Mouse (Mus musculus) CH12.LX (cell line): ENCODE measurements around the gene Cnpy3. TPM values are rescaled to one million over a fixed set of nuclear protein-coding genes. Genes with fewer than 3 reads are reported as not detected.

Source experiments
- DNase-seq: peaks from one replicate; pipeline ENCODE4 v3.0.0-alpha.2; 2013; ENCODE audit errors: extremely low read depth
- H3K27ac ChIP-seq: 2 replicates; pipeline ENCODE4 v1.5.1; 2012; ENCODE audit warnings: low read depth, mild to moderate bottlenecking, control low read depth, moderate library complexity; ENCODE audit not compliant: insufficient read depth
- H3K27me3 ChIP-seq: replicated peaks from 2 replicates; pipeline ENCODE3; 2012; ENCODE audit warnings: inconsistent platforms
- H3K36me3 ChIP-seq, 2 experiments: replicated peaks in 1 of 2; 2 replicates each; pipeline versions ENCODE3 to v1.6.1; 2012; ENCODE audit warnings: inconsistent platforms in 1 of 2, low read length in 1 of 2, mild to moderate bottlenecking in 1 of 2, mixed read lengths in 1 of 2, moderate library complexity in 1 of 2; ENCODE audit not compliant: control insufficient read depth in 1 of 2, insufficient read depth in 1 of 2
- H3K4me1 ChIP-seq, 2 experiments: 2 replicates each; pipeline ENCODE4 v1.6.1; 2012; ENCODE audit warnings: inconsistent platforms in 1 of 2, moderate library complexity in 1 of 2; ENCODE audit not compliant: insufficient read depth in 2 of 2, control insufficient read depth in 1 of 2
- H3K4me2 ChIP-seq: 2 replicates; pipeline ENCODE4 v1.6.1; 2012; ENCODE audit warnings: low read depth, mild to moderate bottlenecking, control low read depth; ENCODE audit not compliant: poor library complexity, insufficient read depth, severe bottlenecking
- H3K4me3 ChIP-seq, 3 experiments: fragments of 150-350 bp in 1 of 3; sonication (generic) in 1 of 3; replicated peaks in 1 of 3; 2 replicates each; pipeline versions ENCODE3 to v1.5.1; 2011 to 2012; ENCODE audit warnings: low read depth in 2 of 3, low read length in 2 of 3, mild to moderate bottlenecking in 2 of 3, moderate library complexity in 2 of 3, control low read depth in 1 of 3, improper control_type of control experiment in 1 of 3, inconsistent platforms in 1 of 3, mixed read lengths in 1 of 3; ENCODE audit not compliant: poor library complexity in 1 of 3
- H3K79me2 ChIP-seq: replicated peaks from 2 replicates; pipeline ENCODE4 v1.6.1; 2012; ENCODE audit warnings: mild to moderate bottlenecking, moderate library complexity; ENCODE audit not compliant: control insufficient read depth, poor library complexity, insufficient read depth, severe bottlenecking; ENCODE audit errors: extremely low read depth
- H3K9ac ChIP-seq: 2 replicates; pipeline ENCODE4 v1.6.1; 2012; ENCODE audit warnings: low read depth, mild to moderate bottlenecking, control low read depth, moderate library complexity; ENCODE audit not compliant: insufficient read depth
- H3K9me3 ChIP-seq: replicated peaks from 2 replicates; pipeline ENCODE3; 2012; ENCODE audit warnings: low read length, inconsistent platforms, mixed read lengths
- BHLHE40 ChIP-seq: IDR thresholded peaks from 2 replicates; pipeline ENCODE4 v1.6.1; 2011; ENCODE audit warnings: mild to moderate bottlenecking, low read depth, low read length, improper control_type of control experiment
- CHD1 ChIP-seq: IDR thresholded peaks from 2 replicates; pipeline ENCODE4 v1.6.1; 2012; ENCODE audit warnings: low read depth, low read length, improper control_type of control experiment, inconsistent platforms
- CTCF ChIP-seq, 2 experiments: IDR thresholded peaks in 1 of 2; conservative IDR thresholded peaks in 1 of 2; 2 replicates each; pipeline ENCODE4 v1.5.1; 2011 to 2012; ENCODE audit warnings: low read depth in 2 of 2, low read length in 2 of 2, improper control_type of control experiment in 1 of 2, inconsistent platforms in 1 of 2, mild to moderate bottlenecking in 1 of 2, moderate library complexity in 1 of 2
- ELF1 ChIP-seq: IDR thresholded peaks from 2 replicates; pipeline ENCODE4 v1.6.1; 2014; ENCODE audit warnings: low read depth, mild to moderate bottlenecking, inconsistent platforms, low read length, improper control_type of control experiment
- EP300 ChIP-seq: IDR thresholded peaks from 2 replicates; pipeline ENCODE4 v1.6.1; 2011; ENCODE audit warnings: low read length, improper control_type of control experiment
- ETS1 ChIP-seq: conservative IDR thresholded peaks from 2 replicates; pipeline ENCODE4 v1.6.1; 2012; ENCODE audit warnings: low read depth, mild to moderate bottlenecking, inconsistent platforms, low read length, improper control_type of control experiment, moderate library complexity
- HCFC1 ChIP-seq: IDR thresholded peaks from 2 replicates; pipeline ENCODE4 v1.6.1; 2012; ENCODE audit warnings: low read depth, mild to moderate bottlenecking, inconsistent platforms, low read length, improper control_type of control experiment
- IRF4 ChIP-seq: IDR thresholded peaks from 2 replicates; pipeline ENCODE4 v1.6.1; 2014; ENCODE audit warnings: low read depth, mild to moderate bottlenecking, inconsistent platforms, low read length, improper control_type of control experiment
- JUN ChIP-seq: IDR thresholded peaks from 2 replicates; pipeline ENCODE4 v1.6.1; 2011; ENCODE audit warnings: low read depth, mild to moderate bottlenecking, low read length, improper control_type of control experiment, moderate library complexity; ENCODE audit not compliant: insufficient read depth
- JUND ChIP-seq: conservative IDR thresholded peaks from 2 replicates; pipeline ENCODE4 v1.6.1; 2011; ENCODE audit warnings: low read depth, low read length, improper control_type of control experiment
- MAFK ChIP-seq: IDR thresholded peaks from 2 replicates; pipeline ENCODE4 v1.6.1; 2011; ENCODE audit warnings: low read length, improper control_type of control experiment; ENCODE audit not compliant: insufficient replicate concordance
- MAX ChIP-seq: IDR thresholded peaks from 2 replicates; pipeline ENCODE4 v1.6.1; 2011; ENCODE audit warnings: low read length, improper control_type of control experiment
- MEF2A ChIP-seq: IDR thresholded peaks from 2 replicates; pipeline ENCODE4 v1.6.1; 2014; ENCODE audit warnings: low read depth, mild to moderate bottlenecking, inconsistent platforms, low read length, improper control_type of control experiment, borderline replicate concordance
- MXI1 ChIP-seq: IDR thresholded peaks from 2 replicates; pipeline ENCODE4 v1.6.1; 2011; ENCODE audit warnings: mild to moderate bottlenecking, low read depth, low read length, improper control_type of control experiment
- MYC ChIP-seq: IDR thresholded peaks from 2 replicates; pipeline ENCODE4 v1.6.1; 2011; ENCODE audit warnings: low read depth, mild to moderate bottlenecking, improper control_type of control experiment, low read length
- NELFE ChIP-seq: IDR thresholded peaks from 2 replicates; pipeline ENCODE4 v1.6.1; 2011; ENCODE audit warnings: low read depth, low read length, improper control_type of control experiment
- NRF1 ChIP-seq: IDR thresholded peaks from 2 replicates; pipeline ENCODE4 v1.6.1; 2014; ENCODE audit warnings: low read depth, mild to moderate bottlenecking, inconsistent platforms, low read length, improper control_type of control experiment, moderate library complexity
- PAX5 ChIP-seq: IDR thresholded peaks from 2 replicates; pipeline ENCODE4 v1.6.1; 2012; ENCODE audit warnings: low read length, inconsistent platforms, mixed read lengths
- RAD21 ChIP-seq: IDR thresholded peaks from 2 replicates; pipeline ENCODE4 v1.6.1; 2011; ENCODE audit warnings: low read depth, mild to moderate bottlenecking, low read length, improper control_type of control experiment, moderate library complexity
- RCOR1 ChIP-seq: conservative IDR thresholded peaks from 2 replicates; pipeline ENCODE4 v1.6.1; 2012; ENCODE audit warnings: low read depth, mild to moderate bottlenecking, inconsistent platforms, low read length, improper control_type of control experiment
- SIN3A ChIP-seq: IDR thresholded peaks from 2 replicates; pipeline ENCODE4 v1.6.1; 2012; ENCODE audit warnings: low read length, improper control_type of control experiment, inconsistent platforms
- SMC3 ChIP-seq: IDR thresholded peaks from 2 replicates; pipeline ENCODE4 v1.6.1; 2011; ENCODE audit warnings: low read depth, low read length, improper control_type of control experiment
- TBP ChIP-seq: conservative IDR thresholded peaks from 2 replicates; pipeline ENCODE4 v1.6.1; 2011; ENCODE audit warnings: low read depth, low read length, improper control_type of control experiment
- TCF12 ChIP-seq: IDR thresholded peaks from 2 replicates; pipeline ENCODE4 v1.6.1; 2014; ENCODE audit warnings: low read depth, mild to moderate bottlenecking, inconsistent platforms, low read length, improper control_type of control experiment
- UBTF ChIP-seq: IDR thresholded peaks from 2 replicates; pipeline ENCODE4 v1.6.1; 2012; ENCODE audit warnings: low read depth, mild to moderate bottlenecking, inconsistent platforms, low read length, improper control_type of control experiment, moderate library complexity
- USF2 ChIP-seq: conservative IDR thresholded peaks from 2 replicates; pipeline ENCODE4 v1.6.1; 2011; ENCODE audit warnings: low read depth, low read length, improper control_type of control experiment
- ZC3H11A ChIP-seq: IDR thresholded peaks from 2 replicates; pipeline ENCODE4 v1.6.1; 2012; ENCODE audit warnings: low read depth, mild to moderate bottlenecking, inconsistent platforms, low read length, improper control_type of control experiment
- ZKSCAN1 ChIP-seq: IDR thresholded peaks from 2 replicates; pipeline ENCODE4 v1.6.1; 2012; ENCODE audit warnings: low read depth, inconsistent platforms, low read length, improper control_type of control experiment, borderline replicate concordance
- ZNF384 ChIP-seq: IDR thresholded peaks from 2 replicates; pipeline ENCODE4 v1.6.1; 2012; ENCODE audit warnings: low read depth, low read length, improper control_type of control experiment, inconsistent platforms
- dilution Hi-C: fragments of 300-500 bp; cut with MboI; formaldehyde crosslinking; loops from 2 replicates; pipeline ENCODE4 v1.14.3; 2020; ENCODE audit warnings: low sequenced_read_pairs; ENCODE audit not compliant: extremely low pct_unique_long_range_greater_than_20kb, extremely low pct_ligation_motif_present
- in situ Hi-C: fragments of 300-500 bp; cut with MboI; formaldehyde crosslinking; loops from 3 replicates; pipeline ENCODE4 v1.14.3; 2019; ENCODE audit warnings: low sequenced_read_pairs, low pct_ligation_motif_present, low pct_unique_long_range_greater_than_20kb, mixed read lengths
- polyA plus RNA-seq: library from polyadenylated mRNA; unstranded; fragments of >175 nt; gene quantifications from 2 replicates; pipeline ENCODE4 v1.2.1, GENCODE M21; 2012; ENCODE audit warnings: low read depth; ENCODE audit not compliant: insufficient read length
- total RNA-seq, 2 experiments: library from RNA; depleted of rRNA; stranded (reverse); fragments of 300-350 nt in 1 of 2; fragments of >200 nt in 1 of 2; gene quantifications; 2 replicates each; pipeline ENCODE4 v1.2.3; 2012 to 2014

Cnpy3 gene
- total and polyA plus RNA-seq, 3 experiments: 78.6 to 102 (median 94.8) TPM

DNA sequence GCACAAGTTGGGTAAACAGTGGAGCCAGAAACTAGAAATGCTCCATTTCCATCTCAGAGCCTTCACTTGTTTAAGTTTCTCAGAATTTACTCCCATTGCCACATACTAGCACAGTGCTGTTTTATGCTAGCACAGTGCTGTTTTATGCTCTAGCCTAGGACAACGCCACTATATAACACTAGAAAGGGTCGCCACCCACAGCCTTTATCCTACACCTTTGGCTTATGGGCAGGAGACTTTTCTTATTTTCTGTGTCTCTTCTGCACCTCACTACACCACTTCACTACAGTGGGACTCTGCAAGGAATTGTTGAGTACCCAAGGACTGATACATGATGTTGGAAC lies 31.2 kb upstream of the Cnpy3 start:
- no peak for DNase-seq
- Histone ChIP-seq H3K4me1 (peaks cover 10 to 29% of the 10 kb centered on the region in 2 experiments), H3K27ac (0 out of 2 replicates have a peak overlapping the region, but pooled peaks have one; percentile 13), H3K9ac (no peak overlapping the region), H3K9me3 (no peaks in the 10 kb centered on the region), H3K27me3 (no peaks in the 10 kb centered on the region), H3K4me3 (peak overlapping the region in 2 of 3 experiments; percentile 19 to 65), H3K36me3 (peaks cover 25% of the 10 kb centered on the region in 2 experiments), H3K4me2 (no peak overlapping the region), H3K79me2 (peaks cover 39% of the 10 kb centered on the region)
- in situ Hi-C loops: loop anchor here (10.0 kb wide), 1 partner anchor 102 kb away; no protein-coding TSS in a partner anchor
- dilution Hi-C loops: no loop called here
- TF ChIP-seq NRF1: no peak
- no peak; the same call in 1 of the 2 replicates for TF ChIP-seq CHD1
- TF ChIP-seq MYC: no peak
- 0 out of 2 replicates have a peak, but pooled peaks have one; percentile 31 for TF ChIP-seq TBP
- peak; percentile 5; the same call in 1 of the 2 replicates for TF ChIP-seq HCFC1
- no peak for TF ChIP-seq ETS1
- no peak for TF ChIP-seq UBTF
- TF ChIP-seq JUND: no peak

DNA sequence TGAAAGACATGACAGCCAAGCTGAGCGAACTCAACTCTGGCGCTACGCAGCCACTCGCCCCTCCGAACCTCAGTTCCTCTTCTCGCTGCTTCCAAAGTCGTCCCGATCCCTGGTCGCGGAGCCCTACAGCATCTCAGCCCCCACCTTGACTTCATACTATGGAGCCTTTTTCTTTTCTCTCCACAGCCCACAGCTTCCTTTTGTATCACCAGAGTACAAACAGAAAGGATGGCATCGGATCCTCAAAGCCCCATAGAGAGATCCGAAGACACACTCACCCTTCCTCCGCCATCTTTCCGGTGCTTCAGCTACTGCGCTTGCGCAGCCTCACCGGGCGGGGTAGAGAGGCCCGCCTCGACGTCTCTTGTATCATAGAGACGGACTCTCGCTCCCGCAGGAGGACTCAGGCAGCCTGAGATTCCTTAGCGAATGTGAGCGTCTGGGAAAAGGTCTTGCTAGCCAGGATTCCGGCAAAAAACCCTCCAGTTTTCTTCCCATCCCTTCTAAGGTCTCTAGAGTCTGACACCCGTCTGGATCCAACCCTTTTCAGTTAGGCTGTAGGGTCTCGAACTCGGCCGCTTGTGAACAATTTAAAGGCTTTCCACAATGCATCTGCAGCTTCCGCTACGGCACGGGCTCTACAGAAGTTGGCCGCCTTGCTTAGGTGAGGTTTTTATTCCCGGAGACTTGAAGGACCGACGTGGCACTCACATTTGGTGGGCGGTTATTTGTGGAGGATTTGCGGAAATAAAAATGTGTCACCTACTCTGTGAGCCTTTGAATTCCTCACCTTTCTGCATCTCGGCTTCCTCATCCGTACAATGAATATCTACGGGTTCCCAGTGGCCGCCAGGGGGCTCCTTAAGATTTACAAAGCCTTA lies 30.6 kb upstream of the Cnpy3 start, which contains the start of gene Rpl7l1:
Gene Rpl7l1, minus strand, starts transcription at position 332 of the 881 bp plus-strand sequence.
- no peaks in the 10 kb centered on the region for H3K27me3 ChIP-seq
- no peaks in the 10 kb centered on the region for H3K9me3 ChIP-seq
- dilution Hi-C loops: no loop called here
- peak within 1 kb of the TSS; percentile 83; the same call in 1 of the 2 replicates for H3K4me2 ChIP-seq
- peaks cover 10 to 30% of the 10 kb centered on the region in 2 experiments for H3K4me1 ChIP-seq
- peaks cover 31% of the 10 kb centered on the region in 2 experiments for H3K36me3 ChIP-seq
- in situ Hi-C loops: loop anchor here (10.0 kb wide), 1 partner anchor 102 kb away; no protein-coding TSS in a partner anchor
- H3K4me3 ChIP-seq: peak within 1 kb of the TSS; percentile 65 to 88 (median 84)
- H3K9ac ChIP-seq: peak within 1 kb of the TSS; percentile 99
- H3K27ac ChIP-seq: peak within 1 kb of the TSS; percentile 70
- DNase-seq: peak; percentile 95
- H3K79me2 ChIP-seq: peaks cover 40% of the 10 kb centered on the region
- TF ChIP-seq MEF2A (peak; percentile 53), ZNF384 (peak; percentile 46; the same call in 1 of the 2 replicates), RCOR1 (peak; percentile 67), JUN (no peak; the same call in 1 of the 2 replicates), JUND (peak; percentile 70), RAD21 (peak; percentile 80), ZC3H11A (peak; percentile 46; the same call in 1 of the 2 replicates), SMC3 (peak; percentile 91), MAFK (0 out of 2 replicates have a peak, but pooled peaks have one; percentile 31), ELF1 (peak; percentile 74; the same call in 1 of the 2 replicates), EP300 (peak; percentile 52), PAX5 (no peak), SIN3A (peak; percentile 94), MXI1 (peak; percentile 83; the same call in 1 of the 2 replicates), BHLHE40 (peak; percentile 63; the same call in 1 of the 2 replicates), HCFC1 (peak; percentile 87), USF2 (no peak), NRF1 (peak; percentile 89), ETS1 (0 out of 2 replicates have a peak, but pooled peaks have one; percentile 25), NELFE (peak; percentile 96), CTCF (conservative IDR thresholded peaks at IDR 0.05 in 1 of 2, IDR thresholded peaks at IDR 0.05 in 1 of 2; ENCODE audit: low read depth in 2 of 2, low read length in 2 of 2) (peak; percentile 68 to 91), TCF12 (peak; percentile 99), MAX (peak; percentile 71), IRF4 (peak; percentile 59; the same call in 1 of the 2 replicates), ZKSCAN1 (no peak)
